Mouse (Mus musculus) T-cell, adult 66 days (primary cell): ENCODE data around the gene Gm10065. TPM values are rescaled to one million over a fixed set of nuclear protein-coding genes. Genes with fewer than 3 reads are reported as not detected.

Experiments
- total RNA-seq, 2 experiments: library from RNA; stranded (reverse); gene quantifications; 3 replicates in 1 of 2; 4 replicates in 1 of 2; pipeline ENCODE4 v1.2.4; 2023

The Gm10065 gene
- not detected for total RNA-seq

DNA sequence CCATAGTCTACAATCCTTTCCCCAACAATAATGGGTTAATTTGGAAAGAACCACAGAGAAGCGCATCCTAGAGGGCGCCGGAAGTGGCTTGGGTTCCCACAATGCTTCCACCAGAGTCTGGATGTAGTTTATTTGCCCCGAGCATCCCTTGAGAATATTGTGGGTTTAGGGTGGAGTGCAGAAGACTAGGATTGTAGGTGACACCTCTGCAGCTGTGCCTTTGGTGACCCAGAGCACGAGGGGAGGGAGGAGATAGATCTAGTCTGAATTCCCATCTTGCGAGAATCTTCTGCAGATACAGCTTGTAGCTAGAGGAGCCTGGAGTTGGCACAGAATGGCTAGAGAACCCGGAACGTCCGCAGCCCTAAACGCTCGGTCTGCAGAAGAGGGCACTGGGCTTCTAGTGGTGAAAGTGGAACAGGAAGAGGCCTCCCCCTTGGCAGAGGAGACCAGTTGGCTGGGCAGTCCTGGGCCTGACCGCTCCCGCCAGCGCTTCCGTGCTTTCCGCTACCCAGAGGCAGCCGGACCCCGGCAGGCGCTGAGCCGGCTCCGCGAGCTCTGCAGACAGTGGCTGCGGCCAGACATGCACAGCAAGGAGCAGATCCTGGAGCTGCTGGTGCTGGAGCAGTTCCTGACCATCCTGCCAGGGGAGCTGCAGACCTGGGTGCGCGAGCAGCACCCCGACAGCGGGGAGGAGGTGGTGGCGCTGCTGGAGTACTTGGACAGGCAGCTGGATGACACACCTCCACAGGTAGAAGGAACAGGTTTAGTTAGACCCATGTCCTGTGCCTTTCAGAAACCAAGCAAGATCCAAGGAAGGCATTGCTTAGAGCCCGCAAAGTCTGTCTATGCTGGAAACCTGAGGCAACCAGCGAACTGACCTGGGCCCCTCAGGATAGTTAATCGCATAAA is at the start of gene Gm10065, which contains the start of gene Zkscan4:
TSS of gene Gm10065 (minus strand) at position 683 of the 912 bp plus-strand sequence.
TSS of gene Zkscan4 (plus strand) at position 149 of the 912 bp plus-strand sequence.

DNA sequence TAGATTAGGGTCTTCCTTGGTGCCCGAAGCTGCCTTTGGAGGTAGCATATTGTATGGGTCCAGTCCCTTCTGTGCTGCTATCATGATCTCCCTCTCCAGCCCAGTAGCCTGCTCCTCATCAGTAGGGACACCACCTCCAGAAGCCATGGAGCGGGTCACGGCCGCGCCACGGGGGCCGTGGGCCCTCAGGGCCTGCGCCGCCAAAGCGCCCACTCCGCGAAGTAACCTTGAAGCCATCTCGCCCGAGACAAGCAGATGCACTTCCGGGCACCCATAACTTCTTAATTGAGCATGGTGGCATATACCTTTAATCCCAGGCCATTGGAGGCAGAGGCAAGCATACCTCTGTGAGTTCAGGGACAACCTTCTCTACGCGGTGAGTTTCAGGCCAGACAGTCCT is 21.9 kb upstream of the Gm10065 start, which contains the start of gene Gm11273:
TSS of gene Gm11273 (minus strand) at position 237 of the 400 bp plus-strand sequence.

DNA sequence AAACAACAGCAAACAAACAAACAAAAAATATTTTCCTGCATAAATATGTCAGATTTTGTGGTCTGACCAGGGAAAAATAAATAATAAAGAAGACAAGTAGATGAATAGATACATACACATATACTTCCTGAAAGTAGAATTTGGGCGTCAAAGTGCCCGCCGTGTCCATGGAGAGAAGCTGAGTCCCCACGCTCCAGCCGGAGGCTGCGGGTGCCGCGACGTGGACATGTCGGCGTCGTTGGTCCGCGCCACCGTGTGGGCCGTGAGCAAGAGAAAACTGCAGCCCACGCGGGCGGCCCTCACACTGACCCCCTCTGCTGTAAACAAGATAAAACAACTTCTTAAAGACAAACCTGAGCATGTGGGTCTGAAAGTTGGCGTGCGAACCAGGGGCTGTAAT is 15.8 kb upstream of the Gm10065 start, which contains the start of gene AK157302:
TSS of gene AK157302 (plus strand) at position 144 of the 400 bp plus-strand sequence.

DNA sequence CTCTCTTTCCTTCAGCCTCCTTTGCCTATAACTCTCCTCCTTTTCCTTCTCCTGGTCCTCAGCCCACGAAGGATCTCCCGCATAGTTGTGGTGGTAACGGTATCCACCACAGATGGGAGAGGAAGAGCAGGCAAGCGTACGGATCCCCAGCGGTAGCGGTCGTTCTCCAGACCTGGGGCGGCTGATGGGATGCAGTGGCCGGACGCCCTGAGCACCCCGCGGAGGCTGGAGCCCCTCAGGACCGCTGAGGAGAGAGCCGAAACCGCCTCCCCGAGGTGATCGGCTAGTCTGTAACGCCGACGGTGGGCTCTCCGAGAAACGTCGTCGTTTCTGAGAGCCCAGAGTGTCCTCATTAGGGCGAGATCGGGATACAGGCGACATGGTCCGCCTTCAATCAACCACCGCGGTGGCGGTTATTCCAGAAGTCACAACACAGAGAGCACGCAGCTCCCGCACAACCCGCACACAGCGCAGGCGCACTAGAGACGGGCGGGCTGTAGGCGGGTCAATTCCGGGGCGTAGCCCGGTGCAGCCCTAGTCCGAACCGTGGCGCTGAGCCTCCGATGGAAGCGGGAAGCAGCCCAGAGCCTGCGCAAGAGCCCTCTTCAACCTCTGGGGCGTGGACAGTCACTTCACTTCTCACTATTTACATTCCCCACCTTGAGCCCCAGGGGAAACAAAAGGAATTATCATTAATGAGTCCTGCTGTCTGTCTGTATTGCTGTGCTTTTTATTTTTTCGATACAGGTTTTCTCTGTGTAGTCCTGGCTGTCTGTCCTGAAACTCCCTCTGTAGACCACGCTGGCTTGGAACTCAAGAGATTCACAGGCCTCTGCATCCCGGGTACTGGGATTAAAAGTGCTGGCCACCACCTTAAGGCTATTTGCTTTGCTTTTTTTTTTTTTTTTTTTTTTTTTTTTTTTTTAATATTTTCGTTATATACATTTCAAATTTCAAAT is 10.9 kb downstream of the Gm10065 start, which contains the start of gene Nkapl:
TSS of gene Nkapl (minus strand) at position 449 of the 959 bp plus-strand sequence.

DNA sequence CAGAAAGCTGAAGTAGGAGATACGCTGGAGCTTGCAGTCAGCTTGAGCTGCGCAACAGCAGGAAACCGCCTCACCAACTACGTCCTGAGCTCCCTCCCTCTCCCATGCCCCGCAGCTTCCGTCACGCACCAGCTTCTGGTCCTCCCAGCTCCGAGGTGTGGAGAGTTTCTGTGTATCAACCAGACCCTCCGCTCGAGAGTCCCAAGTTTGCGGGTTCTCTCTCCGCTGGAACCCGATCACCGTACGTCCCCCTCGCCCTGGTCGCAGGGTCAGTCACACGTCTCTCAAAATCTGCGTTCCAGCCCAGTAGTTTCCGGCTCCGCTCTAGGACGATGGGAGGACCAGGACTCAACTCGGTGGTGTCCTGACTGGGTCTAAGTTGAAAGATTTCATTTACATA is 25.8 kb downstream of the Gm10065 start, which contains the start of gene Zscan26:
TSS of gene Zscan26 (minus strand) at position 282 of the 400 bp plus-strand sequence.

DNA sequence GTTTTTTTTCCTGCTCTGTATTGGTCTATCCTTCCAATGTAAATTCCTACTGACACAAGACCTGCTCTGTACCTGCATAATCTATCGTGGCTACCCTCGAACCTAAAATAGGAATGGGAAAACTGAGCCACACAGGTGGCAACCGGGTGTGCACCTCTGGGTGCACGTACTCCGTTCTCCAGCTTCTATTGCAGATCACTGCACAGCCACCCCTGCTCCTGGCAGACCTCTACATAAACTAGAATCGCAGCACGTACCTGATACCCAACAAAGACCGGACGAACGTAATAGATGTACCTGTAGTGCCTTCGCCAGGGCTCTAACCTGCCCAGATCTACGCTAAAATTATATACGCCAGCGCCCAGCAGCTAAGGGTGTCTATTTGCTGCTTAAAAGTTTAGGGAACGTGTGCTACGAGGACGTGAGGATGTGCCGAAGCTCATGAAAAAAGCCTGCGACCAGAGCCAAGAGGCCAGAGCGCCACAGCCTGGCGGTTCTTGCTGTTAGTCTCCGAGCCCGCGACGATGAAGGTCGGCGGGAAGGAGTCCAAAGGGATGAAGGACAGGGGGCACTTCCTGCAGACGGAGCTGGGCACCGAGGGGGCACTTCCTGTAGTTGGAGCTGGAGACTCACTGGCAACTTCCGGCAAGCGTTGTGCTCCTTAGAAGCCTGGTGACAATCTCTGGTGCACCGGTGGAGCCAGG is 38.6 kb downstream of the Gm10065 start, which contains the start of gene Pgbd1:
TSS of gene Pgbd1 (minus strand) at position 556 of the 704 bp plus-strand sequence.

Other genes starting within 250 kb of the Gm10065 start
- not detected for gene Gpx5, start 186.7 kb downstream of the Gm10065 start, total RNA-seq
- gene Gpx6, start 167.3 kb downstream of the Gm10065 start, total RNA-seq, result not detected
- gene Olfr1367, start 132.5 kb downstream of the Gm10065 start, total RNA-seq, result not detected
- gene Zscan12, start 116.6 kb downstream of the Gm10065 start, total RNA-seq, result 1 to 10 TPM; 7.9 to 9.0 TPM
- 10 to 100 TPM; 60.5 to 74.8 TPM for gene Zkscan3, start 76.7 kb downstream of the Gm10065 start, total RNA-seq
- gene Pgbd1, start 38.4 kb downstream of the Gm10065 start, total RNA-seq, result under 1 TPM; 0.73 to 0.98 TPM
- 10 to 100 TPM; 54.1 to 55.3 TPM for gene Zscan26, start 25.7 kb downstream of the Gm10065 start, total RNA-seq
- not detected for gene Nkapl, start 10.9 kb downstream of the Gm10065 start, total RNA-seq
- not detected for gene Zkscan4, start 534 bp downstream of the Gm10065 start, total RNA-seq
- gene AK157302, start 15.8 kb upstream of the Gm10065 start, total RNA-seq, result 1 to 10 TPM; 4.4 to 5.9 TPM
- gene Gm11273, start 22.0 kb upstream of the Gm10065 start, total RNA-seq, result 10 to 100 TPM; 10.6 to 15.1 TPM
- gene Zkscan8, start 51.7 kb upstream of the Gm10065 start, total RNA-seq, result 10 to 100 TPM; 11.1 to 11.3 TPM
- not detected for gene Olfr1366, start 63.4 kb upstream of the Gm10065 start, total RNA-seq
- gene Olfr1535, start 80.5 kb upstream of the Gm10065 start, total RNA-seq, result not detected
- not detected for gene Olfr1364, start 102.3 kb upstream of the Gm10065 start, total RNA-seq
- gene Olfr1362, start 134.6 kb upstream of the Gm10065 start, total RNA-seq, result not detected
- not detected for gene Olfr11, start 163.1 kb upstream of the Gm10065 start, total RNA-seq
- gene Olfr1361, start 183.9 kb upstream of the Gm10065 start, total RNA-seq, result not detected
- not detected for gene Olfr1360, start 198.0 kb upstream of the Gm10065 start, total RNA-seq
- not detected for gene Olfr1359, start 218.7 kb upstream of the Gm10065 start, total RNA-seq
- 100 to 1,000 TPM in 1 of 2 experiments, 10 to 100 TPM in 1; 41.0 to 101 TPM for gene Hist1h2bl, start 236.7 kb upstream of the Gm10065 start, total RNA-seq
- gene Hist1h2ai, start 237.0 kb upstream of the Gm10065 start, total RNA-seq, result 10 to 100 TPM; 69.0 to 85.5 TPM
- gene Hist1h3h, start 238.2 kb upstream of the Gm10065 start, total RNA-seq, result 100 to 1,000 TPM in 1 of 2 experiments, 10 to 100 TPM in 1; 63.3 to 163 TPM
- gene Hist1h2bm, start 242.6 kb upstream of the Gm10065 start, total RNA-seq, result 10 to 100 TPM in 1 of 2 experiments, 1 to 10 TPM in 1; 9.3 to 35.0 TPM